Mouse (Mus musculus): Measurements from ENCODE around the gene Opcml. TPM values are rescaled to one million over a fixed set of nuclear protein-coding genes. Genes with fewer than 3 reads are reported as not detected.

Gene Opcml
- total RNA-seq (2023): not detected

GRCm38 (mm10) chr9:27790725-27791638 is at the start of gene Opcml:
TSS of gene Opcml (plus strand) at chr9:27790775.

Measured in CD4-positive naive resting alpha-beta T cell, adult 76 days (primary cell).